Mouse (Mus musculus): ENCODE data around the gene Celf2. TPM values are rescaled to one million over a fixed set of nuclear protein-coding genes. Genes with fewer than 3 reads are reported as not detected.
A peak's percentile ranks its signal among the peaks of the same experiment; 100 is the strongest.
"Not testable (repeated sequence)": the region's sequence is repeated elsewhere in the genome, so short reads cannot be mapped to it uniquely, and the experiment has no call there.

The Celf2 gene
- total RNA-seq, 2 experiments from 2014 or later: 424 to 432 TPM

- peak; percentile 91 to 97 for DNase-seq (ENCODE audit: low spot score in 2 of 2)
Measured at GRCm38 (mm10) chr2:7270051-7270450, 239.3 kb downstream of the Celf2 start.

- no peak for DNase-seq (ENCODE audit: low spot score in 2 of 2)
Measured at GRCm38 (mm10) chr2:7267166-7267565, 242.2 kb downstream of the Celf2 start.

- DNase-seq (ENCODE audit: low spot score in 2 of 2): not testable (repeated sequence)
Measured at GRCm38 (mm10) chr2:7262668-7263067, 246.7 kb downstream of the Celf2 start.

GRCm38 (mm10) chr2:7260186-7260585, 249.2 kb downstream of the Celf2 start:
- DNase-seq (ENCODE audit: low spot score in 2 of 2): no peak

- DNase-seq (ENCODE audit: low spot score in 2 of 2): no peak
Measured at GRCm38 (mm10) chr2:7259616-7260015, 249.7 kb downstream of the Celf2 start.

- peak; percentile 68 to 91 for DNase-seq (ENCODE audit: low spot score in 2 of 2)
Measured at GRCm38 (mm10) chr2:7256023-7256422, 253.3 kb downstream of the Celf2 start.

- DNase-seq (ENCODE audit: low spot score in 2 of 2): no peak
Measured at GRCm38 (mm10) chr2:7255386-7255785, 254.0 kb downstream of the Celf2 start.

GRCm38 (mm10) chr2:7250314-7250713, 259.0 kb downstream of the Celf2 start:
- DNase-seq (ENCODE audit: low spot score in 2 of 2): no peak

- DNase-seq (ENCODE audit: low spot score in 2 of 2): no peak
Measured at GRCm38 (mm10) chr2:7249002-7249401, 260.4 kb downstream of the Celf2 start.

GRCm38 (mm10) chr2:7245958-7246774, 263.2 kb downstream of the Celf2 start:
- no peak for DNase-seq (ENCODE audit: low spot score in 2 of 2)

GRCm38 (mm10) chr2:7242139-7242538, 267.2 kb downstream of the Celf2 start:
- DNase-seq (ENCODE audit: low spot score in 2 of 2): no peak

GRCm38 (mm10) chr2:7241523-7241941, 267.8 kb downstream of the Celf2 start:
- DNase-seq (ENCODE audit: low spot score in 2 of 2): peak in 1 of 2 experiments; percentile 64

GRCm38 (mm10) chr2:7237283-7237682, 272.1 kb downstream of the Celf2 start:
- DNase-seq (ENCODE audit: low spot score in 2 of 2): no peak

- DNase-seq (ENCODE audit: low spot score in 2 of 2): no peak
Measured at GRCm38 (mm10) chr2:7236452-7236851, 272.9 kb downstream of the Celf2 start.

GRCm38 (mm10) chr2:7235059-7235741, 274.2 kb downstream of the Celf2 start:
- DNase-seq (ENCODE audit: low spot score in 2 of 2): peak; percentile 75 to 90

GRCm38 (mm10) chr2:7234587-7234986, 274.8 kb downstream of the Celf2 start:
- peak in 1 of 2 experiments; percentile 58 for DNase-seq (ENCODE audit: low spot score in 2 of 2)

GRCm38 (mm10) chr2:7233411-7233810, 276.0 kb downstream of the Celf2 start:
- DNase-seq (ENCODE audit: low spot score in 2 of 2): no peak

GRCm38 (mm10) chr2:7226785-7227184, 282.6 kb downstream of the Celf2 start:
- no peak for DNase-seq (ENCODE audit: low spot score in 2 of 2)

GRCm38 (mm10) chr2:7224346-7225071, 284.9 kb downstream of the Celf2 start:
- no peak for DNase-seq (ENCODE audit: low spot score in 2 of 2)

GRCm38 (mm10) chr2:7223538-7223937, 285.8 kb downstream of the Celf2 start:
- no peak for DNase-seq (ENCODE audit: low spot score in 2 of 2)

GRCm38 (mm10) chr2:7222886-7223285, 286.5 kb downstream of the Celf2 start:
- no peak for DNase-seq (ENCODE audit: low spot score in 2 of 2)

- no peak for DNase-seq (ENCODE audit: low spot score in 2 of 2)
Measured at GRCm38 (mm10) chr2:7221856-7222255, 287.5 kb downstream of the Celf2 start.

All from layer of hippocampus, adult 18-20 months (tissue).